Mouse (Mus musculus): ENCODE results near the gene Edem2.
"Not testable (repeated sequence)": the region's sequence is repeated elsewhere in the genome, so short reads cannot be mapped to it uniquely, and the experiment has no call there.

Gene Edem2

DNA sequence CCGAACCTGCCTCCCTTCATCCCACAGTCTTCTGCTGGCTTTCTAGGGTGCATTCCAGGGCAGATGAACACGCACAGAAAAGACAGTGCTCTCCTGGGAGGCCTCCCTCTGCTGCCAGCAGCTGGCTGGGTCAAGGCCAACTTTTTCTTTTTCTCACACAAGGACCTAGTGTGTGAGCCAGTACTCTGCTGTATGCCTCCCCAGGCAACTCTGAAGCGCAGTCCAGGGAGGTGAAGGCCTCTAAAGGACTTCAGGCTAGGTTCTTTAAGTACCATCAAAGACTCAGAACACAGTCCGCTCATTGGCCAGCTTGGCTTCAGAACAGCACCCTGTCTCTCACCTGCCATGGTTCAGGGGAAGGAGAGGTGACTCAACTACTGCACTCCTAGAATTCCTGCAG lies 22.0 kb downstream of the Edem2 start:
- ChIA-PET CTCF (interaction anchor here in 1 of 4 experiments (0.6 to 1.4 kb wide), 2 partner anchors 11 to 15 kb away, joined by 3 to 6 read pairs; partner anchors contain the start of gene Trpc4ap), POLR2A (interaction anchor here in 2 of 4 experiments (0.7 to 2.1 kb wide), 4 partner anchors 11 to 190 kb away, joined by 3 to 5 read pairs (median 4); partner anchors contain the start of genes Acss2 (in 1 of the 2), Ggt7 (in 1 of the 2) and Trpc4ap (in 1 of the 2))

DNA sequence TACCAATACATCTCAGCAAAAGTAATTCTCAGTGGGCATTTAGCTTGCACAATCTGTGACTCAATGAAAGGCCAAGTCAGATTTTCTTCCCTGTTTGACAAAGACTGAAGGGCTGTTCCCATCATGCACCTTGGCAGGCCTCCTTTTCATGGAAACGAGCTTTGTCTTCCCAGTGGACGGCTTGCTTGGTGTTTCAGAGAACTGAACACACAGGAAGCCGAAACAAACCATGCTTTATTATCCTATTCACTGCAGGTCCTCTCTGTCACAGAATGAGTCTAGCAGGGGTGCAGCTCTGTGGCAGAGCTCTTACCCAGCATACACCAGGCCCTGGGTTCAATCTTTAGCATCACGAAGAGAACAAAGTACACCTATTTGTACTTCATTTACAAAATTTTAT lies 25.6 kb downstream of the Edem2 start:
- POLR2A ChIA-PET, result interaction anchor here in 2 of 4 experiments (1.4 to 2.3 kb wide), 4 partner anchors 12 to 321 kb away, joined by 3 to 14 read pairs (median 6); partner anchors contain the start of gene Trpc4ap (in 2 of the 2)
- CTCF ChIA-PET, result interaction anchor here in 3 of 4 experiments (1.3 to 4.6 kb wide), 5 partner anchors 12 to 52 kb away, joined by 4 to 18 read pairs (median 6); partner anchors contain the start of gene Trpc4ap (in 2 of the 3)

- ChIA-PET CTCF (interaction anchor here in 3 of 4 experiments (0.8 to 4.6 kb wide), 3 partner anchors 10 to 151 kb away, joined by 8 to 18 read pairs (median 17); partner anchors contain the start of gene Trpc4ap (in 2 of the 3)), POLR2A (interaction anchor here in 3 of 4 experiments (1.0 to 2.1 kb wide), 4 partner anchors 9 to 27 kb away, joined by 3 to 8 read pairs (median 3); partner anchors contain the start of gene Trpc4ap (in 3 of the 3))
Observed at GRCm38 (mm10) chr2:155701399-155701919, 27.8 kb downstream of the Edem2 start.

DNA sequence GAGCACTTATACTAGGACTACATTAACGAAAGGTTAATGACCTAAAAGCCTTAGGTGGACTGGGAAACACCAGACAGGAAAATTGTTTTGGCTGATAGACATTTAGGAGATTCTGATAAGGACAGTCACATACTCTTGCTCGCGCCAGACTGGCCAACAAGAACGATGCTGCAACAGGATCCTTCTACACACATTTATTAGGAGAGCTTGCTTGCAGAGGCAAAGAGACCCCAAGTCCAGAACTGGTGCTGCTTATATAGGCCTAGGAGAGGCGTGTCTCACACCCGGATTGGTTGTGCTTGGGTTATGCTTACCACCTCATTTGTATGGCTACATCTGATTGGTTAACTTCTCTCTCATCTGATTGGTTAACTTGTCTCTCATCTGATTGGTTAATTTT lies 30.8 kb downstream of the Edem2 start:
- POLR2A ChIA-PET, result interaction anchor here in 1 of 4 experiments (0.6 kb wide), 1 partner anchor 373 kb away, joined by 4 read pairs; no protein-coding TSS in a partner anchor

DNA sequence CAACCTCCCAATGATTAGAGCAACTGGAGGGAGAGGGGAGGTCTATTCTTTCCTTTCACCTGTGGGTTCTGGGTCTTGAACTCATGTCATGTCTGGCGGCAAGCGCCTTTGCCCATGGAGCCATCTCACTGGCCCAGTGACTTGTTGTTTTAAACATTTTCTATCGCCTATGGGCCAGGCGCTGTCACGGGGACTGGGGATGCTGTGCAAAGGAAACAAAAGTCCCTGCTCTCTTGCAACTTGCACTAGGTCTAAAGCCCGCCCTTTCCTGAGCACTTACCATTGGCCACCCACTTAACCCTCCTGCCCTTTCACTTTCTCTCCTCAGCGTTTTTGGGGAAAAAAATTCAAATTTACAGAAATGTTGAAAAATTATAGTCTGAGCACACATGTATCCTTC lies 32.4 kb downstream of the Edem2 start:
- ChIA-PET CTCF (interaction anchor here (0.5 to 2.2 kb wide), 39 partner anchors 9 to 415 kb away, joined by 3 to 43 read pairs (median 4); partner anchors contain the start of genes BC029722 (in 1 of the 4), Cpne1 (in 1 of the 4) and Rbm12 (in 1 of the 4)), POLR2A (interaction anchor here in 2 of 4 experiments (1.2 to 1.6 kb wide), 4 partner anchors 8 to 67 kb away, joined by 3 to 6 read pairs (median 3); no protein-coding TSS in a partner anchor)

More for the DNA sequence above, 30.8 kb downstream of the Edem2 start:
- CTCF ChIA-PET, result not testable (repeated sequence)

DNA sequence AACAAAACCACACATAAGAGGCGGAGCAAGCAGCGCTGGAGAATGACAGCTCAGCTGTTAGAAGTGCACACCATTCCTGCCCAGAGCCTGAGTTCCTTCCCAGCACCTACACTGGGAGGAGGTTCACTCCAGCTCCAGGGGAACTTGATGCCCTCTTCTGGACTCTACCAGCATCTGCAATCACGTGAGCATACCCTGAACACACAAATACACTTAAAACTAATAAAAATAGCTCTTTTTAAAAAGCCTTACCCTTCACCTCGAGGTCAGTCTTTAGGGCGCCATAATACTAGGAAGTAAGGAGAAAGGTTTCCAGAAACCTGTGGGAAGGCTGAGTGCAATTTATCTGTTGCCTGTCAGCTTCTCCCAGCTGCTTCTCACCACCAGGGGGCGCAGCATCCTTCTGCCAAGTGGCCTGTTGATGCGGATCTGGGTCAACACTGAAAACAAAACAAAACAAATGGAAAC lies 33.1 kb downstream of the Edem2 start:
- ChIA-PET POLR2A (interaction anchor here in 3 of 4 experiments (0.7 to 1.9 kb wide), 20 partner anchors 8 to 178 kb away, joined by 3 to 10 read pairs (median 3); partner anchors contain the start of genes Edem2 (in 2 of the 3), Acss2 (in 1 of the 3) and Ggt7 (in 1 of the 3)), CTCF (interaction anchor here (0.5 to 2.2 kb wide), 112 partner anchors 9 to 823 kb away, joined by 3 to 43 read pairs (median 4); partner anchors contain the start of genes Edem2 (in 2 of the 4), 6430550D23Rik (in 1 of the 4), Acss2 (in 1 of the 4) and BC029722 (in 1 of the 4))

DNA sequence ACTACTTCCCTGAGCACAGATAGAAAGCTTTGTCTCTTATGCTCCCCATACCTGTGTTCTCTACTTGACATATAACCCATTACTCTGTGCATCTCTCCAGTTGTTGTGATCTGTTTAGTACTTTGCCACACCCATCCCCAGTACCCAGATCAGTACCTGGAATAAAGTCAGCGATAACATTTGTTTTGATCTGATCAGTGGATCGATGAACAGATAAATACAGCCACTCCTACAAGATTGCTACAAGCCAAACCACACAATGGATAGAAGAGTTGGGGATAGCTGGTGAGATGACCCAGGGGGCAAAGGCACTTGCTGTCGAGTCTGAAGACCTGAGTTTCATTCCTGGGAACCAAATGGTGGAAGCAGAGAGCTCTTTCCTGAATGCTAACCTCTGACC lies 34.0 kb downstream of the Edem2 start:
- CTCF ChIA-PET, result interaction anchor here (0.6 to 2.2 kb wide), 50 partner anchors 9 to 1173 kb away, joined by 3 to 43 read pairs (median 5); partner anchors contain the start of genes Acss2 (in 1 of the 4), Ggt7 (in 1 of the 4) and Mmp24 (in 1 of the 4)
- POLR2A ChIA-PET, result interaction anchor here in 3 of 4 experiments (0.7 to 1.9 kb wide), 13 partner anchors 10 to 130 kb away, joined by 3 to 10 read pairs (median 3); partner anchors contain the start of gene Edem2 (in 2 of the 3)

- ChIA-PET CTCF (interaction anchor here in 3 of 4 experiments (1.8 to 2.2 kb wide), 5 partner anchors 20 to 65 kb away, joined by 4 to 43 read pairs (median 20); no protein-coding TSS in a partner anchor), POLR2A (interaction anchor here in 1 of 4 experiments (1.9 kb wide), 1 partner anchor 34 kb away, joined by 10 read pairs; the partner anchor contains the start of gene Edem2)
Observed at GRCm38 (mm10) chr2:155694564-155694963, 34.7 kb downstream of the Edem2 start.

GRCm38 (mm10) chr2:155693136-155693535 lies 36.1 kb downstream of the Edem2 start:
- POLR2A ChIA-PET, result interaction anchor here in 2 of 4 experiments (2.0 to 2.5 kb wide), 3 partner anchors 8 to 63 kb away, joined by 8 to 18 read pairs (median 8); no protein-coding TSS in a partner anchor
- CTCF ChIA-PET, result interaction anchor here in 3 of 4 experiments (0.8 to 2.3 kb wide), 4 partner anchors 20 to 175 kb away, joined by 3 to 11 read pairs (median 6); partner anchors contain the start of genes Acss2 (in 2 of the 3) and Ggt7 (in 2 of the 3)

GRCm38 (mm10) chr2:155691723-155692493 lies 37.4 kb downstream of the Edem2 start, which contains the start of gene Trpc4ap:
TSS of gene Trpc4ap (minus strand) at chr2:155692384.
- ChIA-PET POLR2A (interaction anchor here (0.6 to 2.5 kb wide), 74 partner anchors 9 to 1282 kb away, joined by 3 to 18 read pairs (median 4); partner anchors contain the start of genes Acss2 (in 2 of the 4), Edem2 (in 2 of the 4), Gss (in 2 of the 4) and 6430550D23Rik (in 1 of the 4)), CTCF (interaction anchor here (0.6 to 2.4 kb wide), 65 partner anchors 9 to 979 kb away, joined by 3 to 23 read pairs (median 4); partner anchors contain the start of genes Acss2 (in 3 of the 4), Ggt7 (in 3 of the 4), Edem2 (in 2 of the 4) and Cep250 (in 1 of the 4))

GRCm38 (mm10) chr2:155691336-155691722 lies 37.9 kb downstream of the Edem2 start:
- CTCF ChIA-PET, result interaction anchor here (0.7 to 2.4 kb wide), 37 partner anchors 8 to 621 kb away, joined by 3 to 23 read pairs (median 6); partner anchors contain the start of genes Acss2 (in 2 of the 4), Ggt7 (in 2 of the 4), Cep250 (in 1 of the 4) and Cnbd2 (in 1 of the 4)
- POLR2A ChIA-PET, result interaction anchor here (0.6 to 2.5 kb wide), 43 partner anchors 9 to 1281 kb away, joined by 3 to 18 read pairs (median 4); partner anchors contain the start of genes Acss2 (in 2 of the 4), BC029722 (in 1 of the 4), Cep250 (in 1 of the 4) and Cpne1 (in 1 of the 4)

GRCm38 (mm10) chr2:155689211-155689610 lies 40.1 kb downstream of the Edem2 start:
- POLR2A ChIA-PET, result interaction anchor here in 3 of 4 experiments (0.7 to 2.1 kb wide), 3 partner anchors 9 to 19 kb away, joined by 3 to 8 read pairs (median 3); no protein-coding TSS in a partner anchor
- CTCF ChIA-PET, result interaction anchor here in 1 of 4 experiments (1.5 kb wide), 1 partner anchor 16 kb away, joined by 3 read pairs; no protein-coding TSS in a partner anchor

GRCm38 (mm10) chr2:155687746-155688145 lies 41.5 kb downstream of the Edem2 start:
- CTCF ChIA-PET, result no interaction called here

DNA sequence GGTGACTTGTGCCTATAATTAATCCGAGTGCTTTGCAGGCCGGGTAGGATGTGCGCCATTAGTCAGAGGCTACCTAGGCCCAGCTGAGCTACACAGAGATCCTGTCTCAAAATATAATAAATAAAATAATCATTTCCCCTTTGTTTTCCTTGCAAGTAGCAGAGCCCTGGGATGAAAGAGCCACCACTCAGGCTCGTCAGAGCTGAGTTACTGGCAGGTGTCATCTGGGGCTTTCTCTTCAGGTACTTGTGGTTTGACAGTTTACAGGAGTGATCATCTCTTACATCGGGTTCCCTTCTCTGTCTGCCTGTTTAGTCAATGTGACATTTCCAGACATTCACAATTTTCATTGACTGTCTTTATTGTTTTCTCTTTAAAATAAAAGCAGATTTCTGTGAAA lies 42.7 kb downstream of the Edem2 start:
- POLR2A ChIA-PET, result interaction anchor here in 3 of 4 experiments (0.8 to 2.0 kb wide), 5 partner anchors 9 to 56 kb away, joined by 3 to 5 read pairs (median 4); no protein-coding TSS in a partner anchor
- CTCF ChIA-PET, result interaction anchor here in 2 of 4 experiments (0.7 to 0.8 kb wide), 3 partner anchors 9 to 10 kb away, joined by 3 to 5 read pairs (median 3); no protein-coding TSS in a partner anchor

More at GRCm38 (mm10) chr2:155687746-155688145, 41.5 kb downstream of the Edem2 start:
- POLR2A ChIA-PET, result interaction anchor here in 2 of 4 experiments (1.2 to 2.0 kb wide), 2 partner anchors 8 kb away, joined by 3 to 4 read pairs; no protein-coding TSS in a partner anchor

- ChIA-PET CTCF (interaction anchor here in 2 of 4 experiments (0.6 to 2.4 kb wide), 3 partner anchors 8 to 165 kb away, joined by 3 to 10 read pairs (median 6); partner anchors contain the start of gene Trpc4ap (in 1 of the 2)), POLR2A (interaction anchor here in 2 of 4 experiments (0.9 to 1.5 kb wide), 2 partner anchors 8 to 54 kb away, joined by 3 read pairs; partner anchors contain the start of gene Trpc4ap (in 1 of the 2))
Observed at GRCm38 (mm10) chr2:155683821-155684220, 45.5 kb downstream of the Edem2 start.

DNA sequence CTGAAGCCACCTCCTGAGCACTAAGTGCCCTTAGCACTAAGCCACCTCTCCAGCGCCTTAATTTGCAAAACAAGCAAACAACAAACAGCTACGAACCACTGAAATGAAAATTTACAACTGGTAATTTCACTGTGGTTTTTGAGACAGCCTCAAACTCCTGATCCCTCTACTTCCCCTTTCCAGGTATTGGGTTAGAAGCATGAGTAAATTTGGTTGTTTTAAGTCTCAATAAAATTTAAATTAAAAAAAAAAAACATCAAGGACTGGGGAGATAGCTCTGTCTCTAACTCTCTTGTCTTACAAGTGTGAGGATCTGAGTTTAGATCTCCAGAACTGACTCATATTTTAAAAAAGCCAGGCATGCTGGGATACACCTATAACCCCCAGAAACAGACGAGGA lies 46.1 kb downstream of the Edem2 start:
- CTCF ChIA-PET, result interaction anchor here in 2 of 4 experiments (0.7 to 2.4 kb wide), 6 partner anchors 9 to 20 kb away, joined by 3 to 10 read pairs (median 3); partner anchors contain the start of gene Trpc4ap (in 1 of the 2)
- POLR2A ChIA-PET, result interaction anchor here in 2 of 4 experiments (0.8 to 1.5 kb wide), 7 partner anchors 8 to 55 kb away, joined by 3 to 5 read pairs (median 3); partner anchors contain the start of gene Trpc4ap (in 2 of the 2)

Data from embryonic stem cell, embryonic (primary cell).